Mouse (Mus musculus): ENCODE data around the gene Pxk.

Pxk gene

GRCm38 (mm10) chr14:8097978-8098686 is at the start of gene Pxk:
Gene Pxk, plus strand, starts transcription at chr14:8098211.
- DNase-seq: peak; percentile 88 to 89

GRCm38 (mm10) chr14:8049334-8049733 is 48.7 kb upstream of the Pxk start:
- DNase-seq: no peak

GRCm38 (mm10) chr14:8051869-8052268 is 46.1 kb upstream of the Pxk start:
- DNase-seq: no peak

- DNase-seq: no peak
Measured at GRCm38 (mm10) chr14:8052661-8053060, 45.4 kb upstream of the Pxk start.

DNA sequence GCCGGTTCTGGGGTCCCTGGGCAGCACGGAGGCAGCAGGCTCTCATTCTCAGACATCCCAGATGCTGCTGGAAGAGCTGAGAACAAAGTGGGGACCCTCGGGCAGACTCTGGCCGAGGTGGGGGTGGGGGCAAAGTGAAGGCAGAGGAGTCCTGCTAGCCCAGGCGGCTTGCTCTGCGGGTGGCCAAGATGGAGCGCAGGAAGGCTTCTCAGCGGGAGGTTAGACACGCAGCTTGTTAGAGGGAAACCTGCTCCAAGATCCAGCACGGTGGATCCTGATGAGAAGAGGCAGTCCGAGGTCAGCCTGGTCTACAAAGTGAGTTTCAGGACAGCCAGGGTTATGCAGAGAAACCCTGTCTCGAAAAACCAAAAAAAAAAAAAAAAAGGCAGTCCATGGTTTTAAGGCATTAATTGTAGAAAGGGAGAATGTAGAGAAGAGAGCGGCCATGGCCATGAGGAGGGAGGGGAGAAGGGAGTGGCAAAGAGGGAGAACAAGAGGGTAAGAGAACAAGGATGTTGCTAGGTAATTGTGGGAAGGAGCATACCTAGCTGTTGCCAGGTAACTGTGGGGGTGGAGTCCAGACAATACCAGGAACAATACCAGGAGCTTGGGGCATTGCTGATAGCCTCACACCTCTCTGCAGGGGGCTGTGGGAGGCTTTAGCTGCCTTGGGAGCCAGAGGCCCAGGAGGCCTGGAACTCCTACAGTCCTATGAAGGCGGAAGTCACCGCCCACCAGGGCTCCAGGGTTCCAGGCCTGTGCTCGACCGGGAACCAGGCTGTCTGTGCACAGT is 43.5 kb upstream of the Pxk start:
- DNase-seq: no peak

GRCm38 (mm10) chr14:8056076-8056475 is 41.9 kb upstream of the Pxk start:
- DNase-seq: no peak

- no peak for DNase-seq
Measured at GRCm38 (mm10) chr14:8059938-8060337, 38.1 kb upstream of the Pxk start.

DNA sequence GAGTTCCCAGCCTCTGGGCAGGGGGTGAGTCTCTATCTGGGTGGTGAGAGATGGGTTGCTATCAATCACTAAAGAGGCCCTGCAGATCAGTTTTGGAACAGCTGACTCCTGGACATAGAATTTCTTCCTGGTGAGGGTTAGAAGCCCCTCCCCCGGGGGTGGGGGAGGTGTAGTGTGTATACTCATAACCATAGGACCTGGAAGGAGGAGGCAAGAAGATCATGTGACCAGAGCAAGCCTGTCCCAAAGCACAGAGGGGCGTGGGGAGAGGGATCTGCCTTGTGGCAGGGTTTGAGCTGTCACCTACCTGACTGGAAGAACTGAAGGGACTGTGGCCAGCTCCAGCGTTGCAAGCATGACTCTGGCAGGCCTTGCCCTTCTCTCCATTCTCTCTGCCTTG is 35.9 kb upstream of the Pxk start:
- DNase-seq: no peak

DNA sequence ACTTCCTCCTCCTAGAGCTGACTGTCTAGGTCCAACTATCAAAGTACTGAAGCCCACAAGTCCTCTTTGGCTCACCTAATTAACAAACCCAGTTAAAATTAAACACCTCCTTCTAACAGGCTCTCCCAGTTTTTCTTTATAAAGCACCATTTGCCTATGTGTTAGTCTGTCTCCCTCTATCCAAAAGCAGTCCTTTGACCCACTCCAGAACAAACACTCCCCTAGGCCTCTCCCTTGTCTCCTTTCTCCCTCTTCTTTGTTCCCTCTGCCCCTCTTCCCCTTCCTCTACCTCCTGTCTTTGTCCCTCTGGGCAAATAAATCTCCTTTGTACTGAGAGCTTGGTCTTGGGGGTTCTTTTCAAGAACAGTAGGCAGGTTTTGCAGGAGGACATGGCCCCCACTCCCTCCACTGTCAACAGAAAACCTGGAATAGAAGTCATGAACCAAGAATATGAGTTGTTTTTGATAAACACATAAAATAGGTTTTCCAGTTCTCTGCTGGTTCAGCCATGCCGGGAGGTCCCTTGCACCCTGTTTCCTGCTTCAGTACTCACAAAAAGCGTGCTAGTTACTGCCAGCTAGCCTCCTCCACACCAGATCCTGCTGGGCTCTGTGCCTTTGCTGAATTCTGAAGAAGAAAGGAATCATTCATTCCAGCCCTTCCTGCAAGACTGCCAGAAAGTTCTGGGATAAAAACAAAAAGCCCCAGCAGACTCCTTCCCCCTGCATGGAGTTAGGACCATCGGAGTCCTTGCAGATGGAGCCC is 35.3 kb upstream of the Pxk start:
- DNase-seq: no peak

- DNase-seq: no peak
Measured at GRCm38 (mm10) chr14:8063835-8064785, 33.9 kb upstream of the Pxk start.

GRCm38 (mm10) chr14:8080165-8080679 is 17.8 kb upstream of the Pxk start, which contains the start of gene Rpp14:
Gene Rpp14, plus strand, starts transcription at chr14:8080367.
- DNase-seq: peak; percentile 87 to 89

DNA sequence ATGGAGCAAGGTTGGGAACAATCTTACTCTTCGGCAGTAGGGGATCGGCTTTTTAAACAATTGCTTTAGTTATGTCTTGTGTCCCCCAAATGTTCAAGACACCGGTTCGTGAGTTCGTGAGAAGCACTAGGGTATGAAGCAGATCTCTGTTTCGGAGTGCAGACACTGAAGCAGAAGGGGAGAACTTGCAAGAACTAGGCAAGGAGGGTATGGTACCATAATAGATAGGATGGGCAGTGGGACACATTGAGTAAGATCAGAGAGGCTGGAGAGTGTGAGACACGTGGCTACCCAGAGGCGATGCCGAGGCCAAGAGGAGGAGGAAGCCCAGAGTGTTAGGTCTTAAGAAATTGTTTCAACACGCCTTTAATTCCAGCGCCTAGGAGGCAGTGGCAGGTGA is 17.3 kb upstream of the Pxk start:
- no peak for DNase-seq

- DNase-seq: no peak
Measured at GRCm38 (mm10) chr14:8082949-8083348, 15.1 kb upstream of the Pxk start.

- no peak for DNase-seq
Measured at GRCm38 (mm10) chr14:8089016-8089415, 9.0 kb upstream of the Pxk start.

DNA sequence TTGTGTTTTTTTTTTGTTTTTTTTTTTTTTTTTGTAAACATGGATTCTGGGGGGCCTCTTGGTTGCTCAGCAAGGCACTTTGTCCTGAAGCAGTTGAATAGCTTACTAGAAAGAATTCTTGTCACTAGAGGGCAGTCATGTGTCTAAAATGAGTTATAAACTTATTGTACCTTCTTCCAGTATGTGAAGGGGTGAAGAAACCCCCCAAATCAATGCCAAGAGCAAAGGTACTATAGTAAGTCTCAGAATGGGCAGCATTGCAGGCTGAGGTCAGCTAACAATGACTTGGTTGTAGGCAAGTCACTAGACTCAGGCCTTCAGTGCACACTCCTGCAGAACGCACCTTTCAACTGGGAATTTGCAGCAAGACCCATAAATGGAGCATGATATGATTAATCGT is 5.4 kb upstream of the Pxk start:
- DNase-seq: no peak

- DNase-seq: no peak
Measured at GRCm38 (mm10) chr14:8093427-8093826, 4.6 kb upstream of the Pxk start.

GRCm38 (mm10) chr14:8094931-8095561 is 3.0 kb upstream of the Pxk start:
- DNase-seq: no peak

DNA sequence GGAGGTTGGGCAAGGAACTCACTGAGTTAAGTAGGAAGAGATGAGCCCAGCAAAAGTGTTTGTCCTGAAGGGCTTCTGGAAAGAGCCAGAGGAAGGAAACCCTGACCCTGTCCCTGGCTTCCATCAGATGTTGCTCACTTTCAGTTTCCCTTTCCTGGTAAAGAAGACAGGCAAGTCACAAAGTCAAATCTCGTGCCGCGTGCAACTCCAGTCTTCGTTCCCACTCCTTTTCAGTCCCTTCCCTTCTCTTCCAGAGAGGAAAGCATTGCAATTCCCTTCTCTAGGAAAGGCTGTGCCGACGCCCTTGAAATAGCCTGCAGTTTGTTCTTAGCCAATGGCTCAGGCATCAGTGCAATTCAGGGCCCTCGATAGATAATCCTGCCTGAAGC is 2.5 kb upstream of the Pxk start:
- DNase-seq: no peak

DNA sequence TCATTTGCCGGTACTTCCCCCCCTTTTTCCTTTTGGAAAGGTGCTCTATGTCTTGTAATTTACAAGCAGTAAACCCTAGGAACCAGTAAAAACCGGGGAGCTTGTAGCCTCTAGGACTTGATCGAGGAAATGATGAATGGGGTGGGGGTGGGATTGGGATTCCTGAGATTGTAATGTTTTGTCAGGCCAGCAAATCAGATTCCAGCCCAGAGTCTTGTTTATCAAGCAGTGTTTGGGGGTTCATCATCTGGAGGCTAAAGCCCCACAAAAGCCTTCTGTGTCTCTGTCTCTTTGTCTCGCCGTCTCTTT is 630 bp downstream of the Pxk start:
- no peak for DNase-seq

DNA sequence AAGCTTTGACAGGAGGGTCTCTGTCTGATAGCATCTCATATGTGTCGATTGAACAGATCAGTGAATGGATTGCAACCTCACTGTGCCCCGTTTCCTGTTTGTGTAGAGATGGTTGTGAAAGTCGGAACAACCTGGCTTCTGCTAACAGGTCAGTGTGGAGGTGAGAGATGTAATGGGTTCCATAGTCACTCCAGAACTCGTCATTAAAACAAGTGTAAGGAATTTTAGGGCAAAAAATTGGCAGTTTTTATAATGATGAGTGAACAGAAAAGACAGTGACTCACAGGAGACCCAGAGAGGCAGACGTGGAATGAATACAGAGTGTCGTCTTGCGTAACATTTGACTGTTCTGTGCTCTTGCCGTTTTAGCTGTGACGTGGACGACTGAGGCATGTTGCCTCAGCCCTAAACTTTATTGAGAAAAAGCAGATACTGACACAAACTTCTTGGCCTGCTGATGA is 1.6 kb downstream of the Pxk start:
- no peak for DNase-seq

DNA sequence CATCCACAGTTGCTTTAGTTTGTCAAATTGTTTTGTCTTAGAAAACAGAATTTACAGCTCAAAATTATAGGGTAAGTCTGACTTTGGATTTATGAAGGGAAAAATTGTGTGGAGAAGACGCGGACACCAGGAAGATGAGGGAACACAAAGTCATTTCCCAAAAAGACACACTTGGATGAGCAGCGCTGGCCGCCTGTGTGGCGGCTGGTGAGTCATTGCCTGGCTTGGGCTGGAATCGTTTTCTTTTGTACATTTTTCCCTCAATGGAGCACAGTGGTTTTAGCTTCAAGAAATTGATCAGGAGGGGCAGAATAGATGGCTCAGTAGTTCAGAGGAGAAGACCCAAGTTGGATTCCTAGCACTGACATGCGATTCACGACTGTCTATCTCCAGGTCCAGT is 3.9 kb downstream of the Pxk start:
- no peak for DNase-seq

GRCm38 (mm10) chr14:8102676-8103075 is 4.7 kb downstream of the Pxk start:
- no peak for DNase-seq
